Mouse (Mus musculus) thymus, postnatal 36 days (tissue): Measurements from ENCODE around the gene Psmd4.
"Not testable (repeated sequence)": the region's sequence is repeated elsewhere in the genome, so short reads cannot be mapped to it uniquely, and the experiment has no call there.

ENCODE experiments used
- DNase-seq, 2 experiments: peaks; one replicate each; pipeline ENCODE4 v3.0.0; 2022; ENCODE audit warnings: mixed read lengths in 2 of 2

Gene Psmd4

GRCm38 (mm10) chr3:95024551-95024950 is 17.9 kb downstream of the Psmd4 start:
- DNase-seq = no peak

- DNase-seq = not testable (repeated sequence)
These were observed 21.5 kb downstream of the Psmd4 start for GRCm38 (mm10) chr3:95020956-95021355.

DNA sequence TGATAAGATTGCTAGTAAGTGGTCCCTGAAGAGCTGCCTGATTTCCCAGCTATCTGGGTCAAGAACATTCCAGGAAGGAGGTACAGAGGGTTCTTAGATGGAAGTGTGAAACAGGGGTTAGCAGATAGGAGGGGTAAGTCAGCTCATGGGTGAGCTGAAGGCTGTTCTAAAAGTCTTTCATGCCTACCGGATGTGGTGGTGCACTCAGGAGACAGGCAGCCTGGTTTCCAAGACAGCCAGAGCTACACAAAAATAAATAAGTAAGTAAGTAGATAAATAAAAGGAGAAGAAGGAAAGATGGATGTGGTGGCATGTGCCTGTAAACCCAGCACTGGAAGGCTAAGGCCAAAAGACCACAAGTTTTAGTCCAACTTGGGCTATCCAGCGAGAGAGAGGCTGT is 23.7 kb downstream of the Psmd4 start:
- no peak for DNase-seq

- DNase-seq = no peak
These were observed 25.8 kb downstream of the Psmd4 start for GRCm38 (mm10) chr3:95016532-95017056.

GRCm38 (mm10) chr3:95015891-95016531 is 26.4 kb downstream of the Psmd4 start:
- peak; percentile 92 to 94 for DNase-seq

GRCm38 (mm10) chr3:95015337-95015872 is 27.0 kb downstream of the Psmd4 start, which contains the start of gene Zfp687:
Zfp687 (minus strand) TSS chr3:95015448.
- peak; percentile 99 for DNase-seq

GRCm38 (mm10) chr3:95014428-95015151 is 27.8 kb downstream of the Psmd4 start:
- peak; percentile 51 to 70 for DNase-seq

DNA sequence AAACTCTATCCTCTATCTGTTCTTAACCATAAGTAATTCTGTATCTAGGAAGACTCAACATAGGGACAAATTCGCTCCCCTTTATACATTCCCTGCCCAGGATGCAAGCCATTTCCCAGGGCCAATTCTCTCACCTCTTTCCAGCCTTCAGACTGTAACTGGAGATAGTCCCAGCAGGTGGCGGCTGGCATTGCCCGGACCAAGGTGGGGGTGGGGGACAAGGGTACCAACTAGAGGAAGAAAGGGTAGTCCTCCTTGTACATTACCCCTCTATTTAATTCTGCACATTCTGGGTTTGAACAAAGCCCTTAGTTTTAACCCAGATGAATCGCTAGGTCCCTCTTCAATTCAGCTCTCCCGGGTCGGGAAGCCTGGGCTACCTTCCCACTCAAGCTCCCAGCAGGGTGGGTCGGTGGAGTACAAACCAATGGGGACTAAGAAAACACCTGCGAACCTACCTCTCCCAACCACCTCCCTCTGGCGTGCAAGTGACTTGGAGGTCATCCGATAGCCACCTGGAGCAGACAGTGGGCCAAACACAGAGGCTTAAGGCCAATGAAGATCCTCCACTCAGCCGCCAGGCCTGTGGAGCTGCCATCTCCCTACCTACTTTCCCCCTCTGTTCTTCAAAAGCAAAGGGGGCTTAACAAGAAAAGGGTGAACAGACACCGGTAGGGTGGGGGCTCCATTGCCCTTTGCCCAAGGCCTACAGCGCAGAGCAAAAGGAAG is 28.6 kb downstream of the Psmd4 start:
- DNase-seq = no peak

DNA sequence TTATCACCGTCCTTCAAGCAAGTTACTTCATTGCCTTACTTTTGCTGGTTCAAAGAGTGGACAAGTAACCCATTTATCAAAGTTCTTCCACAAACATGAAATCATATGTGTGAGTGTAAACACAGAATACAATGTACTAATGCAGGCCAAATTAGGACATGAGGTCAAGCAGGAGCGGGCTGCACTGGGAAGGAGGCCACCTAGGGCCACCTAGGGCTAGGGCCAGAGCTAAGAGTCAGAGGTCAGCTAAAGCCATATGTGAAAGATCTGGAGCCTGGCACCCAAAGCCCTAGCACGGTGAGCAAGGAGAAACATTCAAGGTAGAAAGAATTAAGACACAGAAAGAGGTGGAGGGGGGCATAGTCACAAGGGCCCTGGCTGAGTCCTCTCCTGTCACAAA is 29.4 kb downstream of the Psmd4 start:
- DNase-seq = no peak

GRCm38 (mm10) chr3:95010396-95010795 is 32.0 kb downstream of the Psmd4 start:
- no peak for DNase-seq

- no peak for DNase-seq
These were observed 34.7 kb downstream of the Psmd4 start for GRCm38 (mm10) chr3:95007706-95008105.

GRCm38 (mm10) chr3:95005651-95006050 is 36.8 kb downstream of the Psmd4 start:
- no peak for DNase-seq

DNA sequence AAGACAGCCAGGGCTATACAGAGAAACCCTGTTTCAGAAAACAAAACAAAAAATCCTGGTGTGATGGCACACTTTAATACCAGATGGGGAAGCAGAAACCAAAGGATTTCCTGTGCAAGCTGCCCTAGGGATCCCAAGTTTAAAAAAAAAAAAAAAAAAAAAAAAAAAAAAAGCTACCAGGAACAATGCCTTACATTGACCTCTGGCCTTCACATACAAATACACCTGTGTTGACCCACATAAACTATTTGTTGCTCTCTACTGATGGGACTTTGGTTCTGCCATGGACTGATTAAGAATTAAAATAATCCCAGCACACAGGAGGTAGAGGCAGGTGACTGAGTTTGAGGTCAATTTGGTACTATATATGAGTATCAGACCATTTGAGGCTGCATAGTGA is 39.1 kb downstream of the Psmd4 start:
- no peak for DNase-seq

DNA sequence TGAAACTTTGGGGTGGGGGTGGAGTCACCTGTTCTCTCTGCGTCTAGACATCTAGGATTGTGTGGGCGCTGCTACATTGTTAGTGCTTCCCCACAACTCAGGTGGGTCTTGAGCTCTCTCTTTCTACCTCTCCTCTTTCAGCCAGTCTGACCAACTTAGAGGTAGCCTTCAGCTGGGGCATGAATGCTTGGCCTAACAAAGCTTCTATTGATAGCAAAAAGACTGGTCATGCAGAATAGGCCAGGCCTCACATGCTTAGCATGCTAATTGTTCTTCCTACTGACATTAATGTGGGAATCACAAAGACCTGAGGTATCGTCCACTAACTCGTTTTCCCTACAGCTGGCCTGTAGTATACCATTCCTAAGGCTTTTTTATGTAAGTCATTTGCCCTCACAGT is 39.8 kb downstream of the Psmd4 start:
- no peak for DNase-seq

GRCm38 (mm10) chr3:94996946-94997345 is 45.5 kb downstream of the Psmd4 start:
- DNase-seq = peak; percentile 66 to 81

- DNase-seq = no peak
These were observed 53.2 kb downstream of the Psmd4 start for GRCm38 (mm10) chr3:94989159-94989761.

GRCm38 (mm10) chr3:94987578-94987977 is 54.8 kb downstream of the Psmd4 start:
- DNase-seq = no peak

- no peak for DNase-seq
These were observed 56.9 kb downstream of the Psmd4 start for GRCm38 (mm10) chr3:94985513-94985912.

DNA sequence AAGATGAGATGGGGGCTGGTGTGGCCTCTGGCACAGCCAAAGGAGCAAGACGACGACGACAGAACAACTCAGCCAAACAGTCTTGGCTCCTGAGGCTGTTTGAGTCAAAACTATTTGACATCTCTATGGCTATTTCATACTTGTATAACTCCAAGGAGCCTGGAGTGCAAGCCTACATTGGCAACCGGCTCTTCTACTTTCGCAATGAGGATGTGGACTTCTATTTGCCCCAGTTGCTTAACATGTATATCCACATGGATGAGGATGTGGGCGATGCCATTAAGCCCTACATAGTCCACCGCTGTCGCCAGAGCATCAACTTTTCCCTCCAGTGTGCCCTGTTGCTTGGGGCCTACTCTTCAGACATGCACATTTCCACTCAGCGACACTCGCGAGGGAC is 58.1 kb downstream of the Psmd4 start:
- no peak for DNase-seq
